Mouse (Mus musculus) v-Abl transformed pro-B cells (cell line): ENCODE results near the gene Cntfr.
"Not testable (repeated sequence)": the region's sequence is repeated elsewhere in the genome, so short reads cannot be mapped to it uniquely, and the experiment has no call there.

Source experiments
- in situ Hi-C, 2 experiments: fragments of 400-800 bp; cut with MboI; formaldehyde crosslinking; loops; one replicate each; pipeline ENCODE4 v1.15.1; 2025; ENCODE audit not compliant: unreplicated experiment in 2 of 2

The Cntfr gene

GRCm38 (mm10) chr4:41712421-41713196 is 15.7 kb upstream of the Cntfr start:
- in situ Hi-C loops = loop anchor here (5.0 to 25.0 kb wide), 2 partner anchors 245 to 1000 kb away; partner anchors contain the start of genes Nudt2 (in 2 of the 2), Aptx (in 1 of the 2) and Dnaja1 (in 1 of the 2)

GRCm38 (mm10) chr4:41711705-41712375 is 15.0 kb upstream of the Cntfr start:
- in situ Hi-C loops = loop anchor here (5.0 to 25.0 kb wide), 2 partner anchors 245 to 1000 kb away; partner anchors contain the start of genes Nudt2 (in 2 of the 2), Aptx (in 1 of the 2) and Dnaja1 (in 1 of the 2)

GRCm38 (mm10) chr4:41710229-41710628 is 13.3 kb upstream of the Cntfr start:
- in situ Hi-C loops = loop anchor here (5.0 to 25.0 kb wide), 2 partner anchors 243 to 998 kb away; partner anchors contain the start of genes Nudt2 (in 2 of the 2), Aptx (in 1 of the 2) and Dnaja1 (in 1 of the 2)

- in situ Hi-C loops = loop anchor here (5.0 to 25.0 kb wide), 4 partner anchors 141 to 996 kb away; partner anchors contain the start of genes Aptx (in 1 of the 2), Dnaic1 (in 1 of the 2), Dnaja1 (in 1 of the 2) and Fam219a (in 1 of the 2)
Observed at GRCm38 (mm10) chr4:41708192-41708745, 11.4 kb upstream of the Cntfr start.

GRCm38 (mm10) chr4:41707011-41707535 is 10.2 kb upstream of the Cntfr start:
- in situ Hi-C loops = loop anchor here (5.0 to 25.0 kb wide), 4 partner anchors 140 to 995 kb away; partner anchors contain the start of genes Aptx (in 1 of the 2), Dnaic1 (in 1 of the 2), Dnaja1 (in 1 of the 2) and Fam219a (in 1 of the 2)

GRCm38 (mm10) chr4:41705922-41706754 is 9.2 kb upstream of the Cntfr start:
- in situ Hi-C loops = loop anchor here (5.0 to 25.0 kb wide), 4 partner anchors 139 to 994 kb away; partner anchors contain the start of genes Aptx (in 1 of the 2), Dnaic1 (in 1 of the 2), Dnaja1 (in 1 of the 2) and Fam219a (in 1 of the 2)

GRCm38 (mm10) chr4:41704651-41705050 is 7.8 kb upstream of the Cntfr start:
- in situ Hi-C loops = loop anchor here (5.0 to 25.0 kb wide), 4 partner anchors 137 to 992 kb away; partner anchors contain the start of genes Aptx (in 1 of the 2), Dnaic1 (in 1 of the 2), Dnaja1 (in 1 of the 2) and Fam219a (in 1 of the 2)

- in situ Hi-C loops = loop anchor here (10.0 to 25.0 kb wide), 2 partner anchors 647 to 990 kb away; partner anchors contain the start of genes Aptx (in 1 of the 2) and Dnaja1 (in 1 of the 2)
Observed at GRCm38 (mm10) chr4:41702226-41702625, 5.3 kb upstream of the Cntfr start.

GRCm38 (mm10) chr4:41700224-41700623 is 3.3 kb upstream of the Cntfr start:
- in situ Hi-C loops = loop anchor here (10.0 to 25.0 kb wide), 2 partner anchors 645 to 988 kb away; partner anchors contain the start of genes Aptx (in 1 of the 2) and Dnaja1 (in 1 of the 2)

- in situ Hi-C loops = loop anchor here (10.0 to 25.0 kb wide), 2 partner anchors 645 to 987 kb away; partner anchors contain the start of genes Aptx (in 1 of the 2) and Dnaja1 (in 1 of the 2)
Observed at GRCm38 (mm10) chr4:41699783-41700182, 2.9 kb upstream of the Cntfr start, which contains the start of gene Il11ra1. TSS of gene Il11ra1 (plus strand) at chr4:41699989.

GRCm38 (mm10) chr4:41698421-41699016 is 1.6 kb upstream of the Cntfr start:
- in situ Hi-C loops = not testable (repeated sequence)

- in situ Hi-C loops = not testable (repeated sequence)
Observed at GRCm38 (mm10) chr4:41696452-41696851, 437 bp downstream of the Cntfr start.

GRCm38 (mm10) chr4:41695800-41696199 is 1.1 kb downstream of the Cntfr start:
- in situ Hi-C loops = not testable (repeated sequence)

GRCm38 (mm10) chr4:41693511-41693910 is 3.4 kb downstream of the Cntfr start:
- in situ Hi-C loops = not testable (repeated sequence)

- in situ Hi-C loops = not testable (repeated sequence)
Observed at GRCm38 (mm10) chr4:41690014-41690413, 6.9 kb downstream of the Cntfr start.

- in situ Hi-C loops = not testable (repeated sequence)
Observed at GRCm38 (mm10) chr4:41688562-41688961, 8.3 kb downstream of the Cntfr start.

- in situ Hi-C loops = not testable (repeated sequence)
Observed at GRCm38 (mm10) chr4:41685882-41686492, 10.9 kb downstream of the Cntfr start.

GRCm38 (mm10) chr4:41684931-41685453 is 11.9 kb downstream of the Cntfr start:
- in situ Hi-C loops = not testable (repeated sequence)
